Mouse (Mus musculus) limb, embryonic 14.5 days (tissue): ENCODE data around the gene Cdk9. TPM values are rescaled to one million over a fixed set of nuclear protein-coding genes. Genes with fewer than 3 reads are reported as not detected.

ENCODE experiments used
- ATAC-seq: fragments of 200-750 bp; cut with Nextera tagmentation; 2 replicates; pipeline ENCODE4 v1.8.0; 2017; ENCODE audit warnings: low read depth, moderate number of reproducible peaks, moderate TSS enrichment; ENCODE audit not compliant: low FRiP score
- DNase-seq: peaks from one replicate; pipeline ENCODE4 v3.0.0-alpha.2; 2015; ENCODE audit warnings: low spot score
- H3K27ac ChIP-seq: fragments of 300-500 bp; sonication (generic); replicated peaks from 2 replicates; pipeline ENCODE4 v1.5.1; 2014; ENCODE audit warnings: low read depth, mild to moderate bottlenecking, low read length, moderate library complexity, mixed read lengths
- H3K27me3 ChIP-seq: fragments of 300-500 bp; sonication (generic); 2 replicates; pipeline ENCODE4 v1.6.1; 2014; ENCODE audit warnings: low read length, mixed read lengths; ENCODE audit not compliant: control insufficient read depth, insufficient read depth
- H3K36me3 ChIP-seq: fragments of 300-500 bp; sonication (generic); 2 replicates; pipeline ENCODE4 v1.6.1; 2014; ENCODE audit warnings: mild to moderate bottlenecking, low read length, moderate library complexity, mixed read lengths; ENCODE audit not compliant: control insufficient read depth, insufficient read depth
- H3K4me1 ChIP-seq: fragments of 300-500 bp; sonication (generic); 2 replicates; pipeline ENCODE4 v1.6.1; 2014; ENCODE audit warnings: antibody characterized with exemption, low read length, mixed read lengths; ENCODE audit not compliant: control insufficient read depth, insufficient read depth
- H3K4me2 ChIP-seq: fragments of 300-500 bp; sonication (generic); replicated peaks from 2 replicates; pipeline ENCODE4 v1.6.1; 2014; ENCODE audit warnings: low read depth, mild to moderate bottlenecking, low read length, moderate library complexity; ENCODE audit not compliant: severe bottlenecking
- H3K4me3 ChIP-seq: fragments of 300-500 bp; sonication (generic); replicated peaks from 2 replicates; pipeline ENCODE4 v1.5.1; 2014; ENCODE audit warnings: low read length
- H3K9ac ChIP-seq: fragments of 300-500 bp; sonication (generic); 2 replicates; pipeline ENCODE4 v1.6.1; 2014; ENCODE audit warnings: mild to moderate bottlenecking, low read depth, low read length, moderate library complexity; ENCODE audit not compliant: severe bottlenecking
- H3K9me3 ChIP-seq: fragments of 300-500 bp; sonication (generic); 2 replicates; pipeline ENCODE4 v1.6.1; 2016; ENCODE audit warnings: low read length; ENCODE audit not compliant: control insufficient read depth
- POLR2A ChIP-seq: fragments of 200-500 bp; IDR thresholded peaks from 2 replicates; pipeline ENCODE4 v1.8.0; 2012; ENCODE audit warnings: inconsistent platforms, mild to moderate bottlenecking, moderate library complexity, borderline replicate concordance; ENCODE audit not compliant: insufficient read depth, insufficient read length; ENCODE audit errors: extremely low read depth
- WGBS: fragments of 180-500 bp; shearing (Covaris S2); extraction: QIAGEN DNeasy Blood & Tissue Kit; methylation state at CpG from one replicate; pipeline ENCODE4 v1.1.7; 2014; 5-methylcytosine and 5-hydroxymethylcytosine counted together
- polyA plus RNA-seq, 2 experiments: library from polyadenylated mRNA; depleted of rRNA in 1 of 2; stranded (reverse) in 1 of 2; unstranded in 1 of 2; fragments of >200 nt; fragmentation: Nextera tagmentation in 1 of 2; extraction: Ambion mirVana in 1 of 2; gene quantifications; 2 replicates each; pipeline versions ENCODE4 v1.2.1 to v1.2.3; 2012 to 2014

The Cdk9 gene
- polyA plus RNA-seq, 2 experiments = 84.7 to 211 TPM

GRCm38 (mm10) chr2:32740916-32741272, 28.0 kb upstream of the Cdk9 start, which contains the start of gene 6330409D20Rik:
Gene 6330409D20Rik (minus strand): TSS chr2:32741016.
- H3K4me2 ChIP-seq = peak within 1 kb of the TSS; percentile 94
- ATAC-seq (no peak), DNase-seq (no peak)
- no peak for TF ChIP-seq POLR2A
- H3K4me1 ChIP-seq = peaks cover 12% of the 10 kb centered on the region
- no peaks in the 10 kb centered on the region for H3K9me3 ChIP-seq
- H3K36me3 ChIP-seq = peaks cover 10% of the 10 kb centered on the region; the same call in 1 of the 2 replicates
- peak within 1 kb of the TSS; percentile 52 for H3K9ac ChIP-seq
- H3K27me3 ChIP-seq = peaks cover 12% of the 10 kb centered on the region
- WGBS = 9% methylated on average over 11 of the region's 11 CpGs
- H3K4me3 ChIP-seq = peak within 1 kb of the TSS; percentile 46
- H3K27ac ChIP-seq = no peak within 1 kb of the TSS

GRCm38 (mm10) chr2:32739311-32739710, 26.4 kb upstream of the Cdk9 start:
- peaks cover 12% of the 10 kb centered on the region for H3K27me3 ChIP-seq
- no peak for TF ChIP-seq POLR2A
- no peak overlapping the region for H3K4me2 ChIP-seq
- no peaks in the 10 kb centered on the region for H3K9me3 ChIP-seq
- DNase-seq (no peak), ATAC-seq (no peak)
- H3K4me3 ChIP-seq = no peak overlapping the region
- WGBS = 69% methylated on average over 4 of the region's 4 CpGs
- H3K27ac ChIP-seq = no peak overlapping the region
- H3K4me1 ChIP-seq = peaks cover 17% of the 10 kb centered on the region
- no peaks in the 10 kb centered on the region for H3K36me3 ChIP-seq
- no peak overlapping the region for H3K9ac ChIP-seq

GRCm38 (mm10) chr2:32737008-32737407, 24.1 kb upstream of the Cdk9 start:
- ATAC-seq (no peak), DNase-seq (no peak)
- Histone ChIP-seq H3K9me3 (no peaks in the 10 kb centered on the region), H3K4me1 (peaks cover 17% of the 10 kb centered on the region), H3K36me3 (no peaks in the 10 kb centered on the region), H3K27ac (no peak overlapping the region), H3K27me3 (peaks cover 8% of the 10 kb centered on the region), H3K4me2 (no peak overlapping the region), H3K4me3 (no peak overlapping the region), H3K9ac (no peak overlapping the region)
- no peak for TF ChIP-seq POLR2A
- 62% methylated on average over 6 of the region's 6 CpGs for WGBS

- no peak for TF ChIP-seq POLR2A
- Histone ChIP-seq H3K27me3 (peaks cover 2% of the 10 kb centered on the region), H3K9ac (no peak overlapping the region), H3K4me1 (peaks cover 16% of the 10 kb centered on the region), H3K27ac (no peak overlapping the region), H3K9me3 (no peaks in the 10 kb centered on the region), H3K4me3 (no peak overlapping the region), H3K4me2 (no peak overlapping the region), H3K36me3 (no peaks in the 10 kb centered on the region)
- no peak for ATAC-seq
- WGBS = 46% methylated on average over 3 of the region's 3 CpGs
- no peak for DNase-seq
Measured at GRCm38 (mm10) chr2:32736306-32736829, 23.5 kb upstream of the Cdk9 start.

GRCm38 (mm10) chr2:32734933-32735332, 22.1 kb upstream of the Cdk9 start:
- ATAC-seq (no peak), DNase-seq (no peak)
- no peak overlapping the region for H3K4me3 ChIP-seq
- H3K27me3 ChIP-seq = no peaks in the 10 kb centered on the region
- H3K9ac ChIP-seq = no peak overlapping the region
- no peak for TF ChIP-seq POLR2A
- no peak overlapping the region for H3K27ac ChIP-seq
- H3K4me1 ChIP-seq = peaks cover 24% of the 10 kb centered on the region
- 49% methylated on average over 4 of the region's 4 CpGs for WGBS
- no peaks in the 10 kb centered on the region for H3K9me3 ChIP-seq
- H3K4me2 ChIP-seq = no peak overlapping the region
- H3K36me3 ChIP-seq = no peaks in the 10 kb centered on the region
